Mouse (Mus musculus) urinary bladder, postnatal 4 days (tissue): ENCODE data around the gene Adipor2.

Experiments used
- DNase-seq, 2 experiments: peaks; one replicate each; pipeline ENCODE4 v3.0.0; 2021 to 2022; ENCODE audit warnings: low spot score in 2 of 2

Gene Adipor2

DNA sequence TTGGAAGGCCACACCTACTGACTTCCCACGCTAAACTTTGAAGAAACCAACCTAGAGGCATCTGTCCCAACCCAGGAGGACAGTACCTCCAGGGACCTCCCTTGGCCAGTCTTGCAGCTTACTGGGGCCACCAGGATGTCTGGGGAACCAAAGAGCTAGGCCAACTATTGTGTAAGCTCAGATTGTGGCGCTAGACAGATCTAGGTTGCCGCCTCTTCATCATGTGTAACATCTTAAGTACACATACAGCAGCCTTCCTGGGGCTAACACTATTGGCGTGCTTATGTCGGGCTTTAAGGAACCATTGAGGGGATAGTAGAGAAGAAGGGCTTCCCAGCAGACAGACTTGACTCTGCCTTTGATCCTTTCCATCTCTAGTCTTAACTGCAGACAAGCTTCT is 69.7 kb downstream of the Adipor2 start:
- DNase-seq = no peak

DNA sequence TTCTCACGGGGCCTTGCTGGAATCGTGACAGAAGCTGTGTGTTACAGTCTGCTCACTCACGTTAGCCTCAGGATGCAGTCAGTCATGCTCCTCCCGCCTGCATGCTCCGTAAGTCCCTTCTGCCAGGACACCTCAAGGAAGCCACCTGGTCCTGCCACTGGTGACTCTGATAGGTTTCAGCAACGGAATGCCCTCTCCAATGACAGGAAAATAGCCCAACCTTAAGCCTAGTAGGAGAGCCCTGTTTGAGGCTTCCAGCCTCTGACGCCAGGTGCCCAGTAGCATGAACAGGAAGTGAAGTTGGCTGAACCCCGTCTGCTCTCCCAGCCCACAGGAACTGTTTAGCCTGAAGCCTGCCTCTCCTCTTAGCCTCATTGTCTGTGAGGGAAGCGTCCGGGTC is 71.2 kb downstream of the Adipor2 start:
- no peak for DNase-seq

DNA sequence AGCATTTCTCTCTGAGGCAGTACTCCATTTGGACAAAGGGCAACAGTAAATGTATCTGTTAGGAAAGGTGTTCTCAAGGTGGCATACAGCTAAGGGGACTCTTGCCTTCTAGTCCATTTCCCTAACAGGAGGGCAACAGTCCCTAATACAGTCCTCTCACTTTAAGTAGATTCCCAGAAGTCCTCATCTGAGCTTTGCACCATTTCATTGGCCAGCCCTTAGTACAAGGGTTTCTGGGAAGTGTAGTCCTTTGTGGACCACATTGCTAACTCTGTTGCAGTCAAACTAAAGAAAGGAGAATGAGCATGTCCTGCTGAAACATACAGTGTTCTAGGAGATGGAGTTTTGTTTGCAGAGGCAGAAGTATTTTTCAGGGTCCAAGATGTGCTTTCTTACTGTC is 76.1 kb downstream of the Adipor2 start:
- no peak for DNase-seq

DNA sequence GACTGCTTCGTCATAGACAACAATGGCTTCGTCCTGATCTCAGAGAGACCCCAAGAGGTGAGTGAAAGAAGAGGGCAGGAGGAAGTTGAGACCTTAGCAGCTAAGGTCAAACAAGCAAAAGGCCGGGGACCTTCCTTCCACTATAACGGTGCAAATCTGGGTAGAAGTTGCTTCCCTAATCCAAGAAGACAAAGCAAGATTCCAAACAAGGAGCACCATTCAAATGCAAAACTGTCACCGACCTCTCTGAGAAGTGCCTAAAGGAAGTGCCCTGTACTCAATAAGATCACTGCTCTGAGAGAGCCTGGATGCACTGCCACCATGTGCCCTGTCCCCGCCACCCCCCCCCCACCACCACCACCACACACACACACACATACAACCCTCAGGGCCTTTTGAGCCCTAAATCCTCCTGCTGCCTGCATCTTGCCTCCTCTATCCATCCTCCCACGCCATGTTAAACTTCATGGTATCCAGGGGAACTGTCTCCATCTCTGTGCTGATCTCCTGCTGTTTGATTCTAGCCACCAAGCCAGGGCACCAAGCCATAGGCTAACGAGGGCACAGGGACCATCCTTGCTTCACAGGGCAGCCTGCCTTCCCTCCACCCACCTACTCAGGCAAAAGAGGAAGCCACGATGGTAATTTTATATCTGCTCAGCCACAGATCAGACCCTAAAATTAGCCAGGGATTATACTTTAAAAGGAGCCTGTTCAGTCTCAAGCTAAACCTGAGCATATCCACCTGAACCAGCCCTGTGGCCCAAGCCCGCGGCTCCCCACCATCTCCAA is 79.2 kb downstream of the Adipor2 start:
- DNase-seq = no peak

DNA sequence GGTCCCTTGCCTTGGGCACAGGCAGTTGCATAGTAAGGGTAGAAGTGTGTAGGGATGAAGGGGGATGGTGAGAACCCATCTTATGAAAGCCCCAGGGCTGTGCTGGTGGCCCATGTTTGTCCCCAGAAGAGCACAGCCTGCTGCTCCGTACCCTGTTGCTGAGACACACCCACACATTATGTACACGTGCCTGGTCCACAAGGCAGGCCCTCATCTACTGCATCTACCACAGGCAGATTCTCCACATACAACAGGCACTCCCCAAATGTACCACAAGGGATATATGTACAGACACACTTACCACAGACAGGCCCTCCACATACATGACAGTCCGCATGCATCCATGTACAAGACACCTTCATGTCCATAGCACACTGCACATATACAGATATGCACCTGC is 80.2 kb downstream of the Adipor2 start:
- no peak for DNase-seq

DNA sequence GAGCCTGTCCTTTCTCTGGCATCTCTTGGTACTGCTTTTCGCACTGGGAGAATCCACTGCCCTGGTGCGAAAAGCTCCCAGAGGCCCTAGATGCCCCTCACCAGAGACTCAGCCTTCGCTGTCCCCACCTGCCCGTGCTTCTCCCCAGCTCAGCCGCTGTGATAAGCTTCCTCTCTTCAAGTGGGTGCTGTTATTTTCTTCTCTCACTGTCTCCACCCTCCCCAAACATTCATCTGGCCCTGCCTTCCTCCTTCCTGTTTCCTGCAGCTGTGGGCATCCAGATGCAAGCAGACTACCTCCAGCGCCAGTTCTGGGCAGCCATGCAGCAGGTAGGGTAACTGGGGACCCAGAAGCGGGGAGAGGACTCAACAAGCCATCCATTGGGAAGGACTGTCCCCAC is 81.4 kb downstream of the Adipor2 start:
- DNase-seq = no peak

DNA sequence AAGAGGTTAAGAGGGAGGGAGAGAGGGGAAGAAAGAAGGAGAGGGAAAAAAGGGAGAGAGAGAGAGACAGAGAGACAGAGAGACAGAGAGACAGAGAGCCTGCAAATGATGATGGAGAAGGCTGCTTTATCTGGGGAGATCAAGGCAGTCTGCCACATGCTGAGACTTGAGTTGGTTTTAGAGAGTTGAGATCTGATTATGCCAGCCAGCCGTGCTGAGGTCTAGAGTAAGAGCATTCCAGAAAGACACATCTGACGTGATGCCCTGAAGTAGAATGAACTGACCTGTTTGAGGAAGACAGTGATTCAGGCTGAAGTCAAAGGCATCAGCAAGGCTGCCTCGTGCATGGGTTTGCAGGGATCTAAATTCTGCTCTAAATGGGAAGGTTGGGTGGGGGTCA is 83.7 kb downstream of the Adipor2 start:
- DNase-seq = no peak

DNA sequence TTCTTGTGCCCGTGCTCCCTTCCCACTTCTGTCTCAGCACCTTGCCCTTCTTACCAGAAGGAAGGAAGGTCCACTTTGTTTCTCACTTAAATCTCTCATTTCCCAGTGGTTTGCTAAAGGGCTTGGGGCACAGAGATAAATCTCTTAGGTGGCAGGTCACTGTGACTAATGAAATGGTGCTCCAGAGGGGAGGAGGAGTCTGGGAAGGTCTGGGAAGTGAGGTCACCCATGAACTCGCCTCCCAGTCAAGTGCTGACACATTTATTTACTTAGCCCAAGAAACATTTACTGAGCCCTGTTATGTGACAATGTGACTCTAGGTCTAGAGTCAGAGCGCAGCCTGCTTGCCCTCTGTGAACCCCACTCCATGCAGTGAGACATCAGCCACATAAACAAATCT is 84.3 kb downstream of the Adipor2 start:
- no peak for DNase-seq

DNA sequence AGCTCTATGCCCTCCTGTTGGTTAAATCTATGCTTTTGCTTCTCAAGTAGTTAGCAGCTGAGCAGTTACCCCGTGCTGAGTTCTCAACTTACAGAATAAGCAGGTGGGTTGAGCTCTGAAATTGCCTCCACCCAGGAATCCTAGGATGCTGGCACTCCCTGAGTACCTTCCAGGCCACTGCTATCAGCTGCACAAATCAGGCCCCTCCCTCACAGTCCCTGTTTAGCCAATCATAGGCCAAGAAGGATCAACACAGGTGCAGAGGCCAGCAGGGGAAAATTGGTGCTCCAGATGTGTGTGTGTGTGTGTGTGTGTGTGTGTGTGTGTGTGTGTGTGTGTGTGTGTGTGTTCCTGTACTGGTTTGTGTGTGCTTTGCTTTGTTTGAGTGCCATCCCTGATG is 85.4 kb downstream of the Adipor2 start:
- DNase-seq = no peak

DNA sequence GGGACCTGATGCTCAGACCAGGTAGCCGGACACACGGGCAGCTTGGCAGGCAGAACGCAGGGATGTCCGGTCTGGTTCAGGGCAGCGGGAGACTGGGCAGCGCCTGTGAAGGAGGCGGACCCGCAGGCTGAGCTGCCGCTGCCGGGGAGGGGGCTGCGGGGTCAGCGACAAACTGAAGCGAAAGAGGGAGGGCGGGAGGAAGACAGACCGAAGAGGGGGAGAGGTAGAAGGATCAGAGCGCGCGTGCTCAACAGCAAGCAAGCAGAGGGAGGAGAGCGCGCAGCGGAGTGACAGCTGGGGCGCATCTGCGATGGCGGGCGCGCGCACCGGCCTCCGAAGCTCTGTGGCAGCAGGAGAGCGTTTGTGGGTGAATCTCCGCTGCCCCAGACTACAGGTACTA is 87.0 kb downstream of the Adipor2 start, which contains the start of gene Lrtm2:
TSS of gene Lrtm2 (minus strand) at position 261 of the 400 bp plus-strand sequence.
- no peak for DNase-seq

DNA sequence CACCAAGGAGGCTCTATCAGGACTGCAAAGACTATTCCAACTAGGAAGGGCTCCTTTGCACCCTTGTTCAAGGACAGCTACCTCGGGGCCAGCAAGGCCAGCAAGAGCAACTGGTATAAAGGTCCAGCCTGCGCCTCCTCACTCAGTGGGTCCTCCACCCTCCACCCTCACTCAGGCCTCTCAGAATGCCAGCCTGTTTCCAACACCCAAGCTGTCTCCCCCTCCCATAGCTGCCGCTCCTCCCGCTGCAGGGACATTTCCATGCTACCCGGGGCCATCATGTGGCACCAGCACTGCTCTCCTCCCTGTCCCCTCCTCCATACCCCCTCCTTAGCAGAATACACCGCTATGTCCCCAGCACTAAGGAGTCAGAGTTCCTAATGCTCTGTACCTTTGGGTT is 87.6 kb downstream of the Adipor2 start:
- no peak for DNase-seq

DNA sequence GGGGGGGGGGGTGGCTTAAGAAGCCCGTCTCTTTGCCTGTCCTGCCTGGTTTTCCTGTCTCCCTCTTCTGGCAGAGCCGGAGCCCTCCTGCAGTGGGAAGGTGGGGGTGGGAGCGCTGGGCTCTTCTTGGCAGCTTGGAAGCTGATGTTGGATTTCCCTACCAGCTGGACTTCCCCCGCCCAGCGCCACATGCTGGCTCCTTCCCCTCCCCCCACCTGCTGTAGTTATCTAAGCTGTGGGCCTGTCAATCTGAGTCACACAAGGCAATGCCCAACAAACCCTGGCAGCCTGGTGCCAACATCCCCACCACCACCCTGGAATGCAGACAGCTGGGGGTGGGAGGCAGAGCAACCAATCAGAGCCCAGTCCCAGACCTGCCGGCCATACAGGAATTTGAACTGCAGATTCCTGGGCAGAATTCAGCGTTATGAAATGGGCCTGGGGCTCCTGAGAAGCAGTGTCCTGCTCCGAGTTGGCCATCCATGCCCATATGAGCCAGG is 88.2 kb downstream of the Adipor2 start:
- no peak for DNase-seq

DNA sequence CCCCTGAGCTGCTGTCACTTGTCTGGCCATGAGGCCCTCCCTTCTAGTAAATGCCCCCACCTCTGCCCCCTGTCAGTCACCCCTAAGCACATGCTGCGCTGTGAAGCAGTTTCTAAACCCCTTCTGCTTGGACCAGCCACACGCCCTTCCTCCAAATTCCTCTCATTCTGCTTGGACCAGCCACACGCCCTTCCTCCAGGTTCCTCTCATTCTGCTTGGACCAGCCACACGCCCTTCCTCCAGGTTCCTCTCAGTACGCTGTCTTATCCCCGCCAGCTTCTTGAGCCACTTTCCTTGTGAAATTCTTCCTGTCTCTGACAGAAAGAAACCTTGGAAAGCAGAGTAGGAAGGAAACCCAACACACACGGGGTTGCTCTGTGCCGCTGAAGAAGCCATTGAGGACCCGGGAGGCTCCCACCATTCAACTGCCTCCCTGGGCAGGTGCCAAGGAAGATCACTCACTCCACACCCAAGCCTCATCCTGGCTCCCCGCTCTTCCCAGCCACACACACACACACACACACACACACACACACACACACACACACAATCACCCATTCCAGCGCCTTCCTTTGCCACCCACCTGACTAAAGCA is 88.9 kb downstream of the Adipor2 start:
- DNase-seq = no peak

DNA sequence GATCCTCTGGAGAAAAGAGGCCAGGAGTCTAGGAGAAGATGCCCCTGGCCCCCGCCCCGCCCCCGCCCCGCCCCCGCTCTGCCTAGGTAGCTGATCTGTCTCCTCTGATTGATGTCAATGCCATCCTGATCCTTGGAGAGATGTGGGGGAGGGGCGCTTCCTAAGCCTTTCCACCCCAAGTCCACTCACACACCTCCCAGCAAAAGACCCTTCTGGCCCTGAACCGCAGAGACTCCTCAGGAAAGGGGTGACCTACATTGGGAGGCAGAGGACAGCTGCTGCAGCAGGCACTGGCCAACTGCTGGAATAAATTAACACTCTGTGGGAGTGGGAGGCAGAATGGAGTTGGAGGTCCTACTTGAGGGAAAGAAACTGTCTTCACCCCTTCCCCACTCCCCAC is 91.0 kb downstream of the Adipor2 start:
- no peak for DNase-seq

DNA sequence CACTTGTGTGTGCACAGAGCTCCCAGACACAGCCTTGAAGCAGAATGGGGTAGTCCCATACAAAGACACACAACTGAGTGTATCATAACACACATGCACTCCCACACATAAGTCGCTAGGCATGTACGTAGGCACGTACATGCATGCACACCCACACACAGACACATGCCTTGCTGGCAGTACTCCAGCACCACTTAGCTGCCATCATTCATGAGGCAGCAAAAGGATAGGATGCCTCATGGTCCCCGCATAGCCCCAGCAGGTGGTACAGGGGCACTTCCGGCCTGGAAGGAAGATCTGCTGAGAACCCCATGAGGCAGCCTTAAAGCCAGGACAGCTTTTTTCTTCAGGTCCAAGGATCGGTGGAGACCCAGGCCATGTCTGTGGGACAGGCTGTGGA is 91.5 kb downstream of the Adipor2 start:
- no peak for DNase-seq

DNA sequence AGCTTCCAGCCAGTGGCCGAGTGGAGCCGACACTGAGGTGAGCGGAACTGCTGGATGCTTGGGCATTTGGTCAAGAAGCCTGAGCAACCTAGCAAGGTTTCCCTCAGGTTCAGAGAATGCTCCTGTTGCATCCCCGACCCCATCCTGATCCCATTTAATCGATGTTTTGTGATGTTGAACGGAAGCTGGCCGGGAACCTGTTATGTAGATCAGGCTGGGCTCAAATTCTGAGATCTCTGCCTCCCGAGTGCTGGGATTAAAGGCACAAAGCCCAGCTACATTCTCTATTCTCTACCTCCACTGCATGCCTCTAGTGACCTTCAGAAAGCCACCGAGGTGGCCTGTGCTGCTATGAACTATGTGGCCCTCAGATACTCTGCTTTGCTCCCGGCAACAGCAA is 92.7 kb downstream of the Adipor2 start:
- DNase-seq = no peak

DNA sequence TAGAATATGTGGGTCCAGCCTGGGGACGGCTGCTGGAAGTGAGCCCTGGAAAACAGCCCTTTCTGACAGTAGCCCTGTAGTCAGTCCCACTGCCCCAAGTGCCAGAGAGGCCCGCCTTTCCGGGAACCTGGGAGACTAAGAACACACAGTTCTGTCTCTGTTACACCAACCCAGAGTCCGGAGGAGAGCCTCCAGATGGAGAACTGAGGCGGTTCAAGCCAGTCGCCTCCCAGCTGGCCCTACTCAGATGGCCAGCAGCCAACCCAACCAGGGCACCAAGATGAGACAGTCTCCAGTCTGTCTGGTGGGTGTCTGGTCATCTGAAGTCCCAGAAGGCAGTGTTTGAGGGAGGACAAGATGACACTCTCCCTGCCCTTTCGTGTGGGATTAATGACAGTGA is 95.8 kb downstream of the Adipor2 start:
- DNase-seq = no peak

DNA sequence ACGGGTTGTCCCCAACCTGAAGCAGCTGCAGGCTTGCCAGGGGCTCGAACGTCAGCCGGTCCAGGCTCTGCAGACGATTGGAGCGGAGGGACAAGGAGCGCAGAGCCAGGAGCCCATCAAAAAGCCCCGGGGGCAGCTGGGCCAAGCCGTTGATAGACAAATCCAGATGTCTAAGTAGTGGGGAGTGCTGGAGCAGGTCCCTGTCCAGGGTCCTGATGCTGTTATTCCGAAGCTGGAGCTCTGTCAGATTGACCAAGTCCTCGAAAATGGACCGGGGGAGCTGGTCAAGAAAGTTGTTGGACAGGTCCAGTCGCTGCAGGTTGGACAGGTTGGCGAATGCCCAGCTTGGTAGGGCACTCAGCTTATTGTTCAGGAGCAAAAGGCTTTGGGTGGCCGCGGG is 97.0 kb downstream of the Adipor2 start:
- DNase-seq = no peak

DNA sequence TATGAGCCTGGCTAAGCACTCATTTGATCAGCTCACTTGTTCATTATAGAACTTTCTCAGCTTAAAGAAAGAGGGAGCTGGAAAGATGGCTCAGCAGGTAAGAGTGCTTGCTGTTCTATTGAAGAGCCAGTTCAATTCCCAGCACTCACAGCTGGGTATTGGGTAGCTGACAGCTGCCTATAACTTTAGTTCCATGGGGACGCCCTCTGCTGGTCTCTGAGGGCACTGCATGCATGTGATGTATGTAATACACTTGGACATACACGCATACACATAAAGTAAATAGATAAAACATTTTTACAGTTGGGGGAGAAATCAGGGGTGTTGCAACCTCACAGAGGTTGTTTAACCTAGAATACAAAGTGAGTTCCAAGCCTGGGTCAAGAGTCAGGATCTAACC is 98.1 kb downstream of the Adipor2 start:
- DNase-seq = no peak

DNA sequence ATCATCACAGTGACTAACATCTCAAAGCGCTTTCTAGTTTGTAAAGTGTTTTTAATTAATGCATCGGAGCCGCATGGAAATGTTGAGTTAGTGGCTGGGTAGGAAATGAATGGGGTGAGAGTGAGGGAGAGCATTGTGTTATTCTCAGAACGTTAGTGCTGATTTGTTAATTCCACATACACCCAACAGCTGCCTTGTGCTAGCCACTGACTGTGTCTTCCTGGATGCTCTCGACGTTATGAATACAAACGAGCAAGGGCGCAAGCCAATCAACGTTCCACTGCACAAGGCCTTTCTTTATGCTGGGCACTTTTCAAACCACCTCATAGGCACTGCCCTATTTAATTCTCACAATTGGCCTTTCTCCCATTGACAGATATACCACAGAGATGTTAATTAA is 98.8 kb downstream of the Adipor2 start:
- no peak for DNase-seq

DNA sequence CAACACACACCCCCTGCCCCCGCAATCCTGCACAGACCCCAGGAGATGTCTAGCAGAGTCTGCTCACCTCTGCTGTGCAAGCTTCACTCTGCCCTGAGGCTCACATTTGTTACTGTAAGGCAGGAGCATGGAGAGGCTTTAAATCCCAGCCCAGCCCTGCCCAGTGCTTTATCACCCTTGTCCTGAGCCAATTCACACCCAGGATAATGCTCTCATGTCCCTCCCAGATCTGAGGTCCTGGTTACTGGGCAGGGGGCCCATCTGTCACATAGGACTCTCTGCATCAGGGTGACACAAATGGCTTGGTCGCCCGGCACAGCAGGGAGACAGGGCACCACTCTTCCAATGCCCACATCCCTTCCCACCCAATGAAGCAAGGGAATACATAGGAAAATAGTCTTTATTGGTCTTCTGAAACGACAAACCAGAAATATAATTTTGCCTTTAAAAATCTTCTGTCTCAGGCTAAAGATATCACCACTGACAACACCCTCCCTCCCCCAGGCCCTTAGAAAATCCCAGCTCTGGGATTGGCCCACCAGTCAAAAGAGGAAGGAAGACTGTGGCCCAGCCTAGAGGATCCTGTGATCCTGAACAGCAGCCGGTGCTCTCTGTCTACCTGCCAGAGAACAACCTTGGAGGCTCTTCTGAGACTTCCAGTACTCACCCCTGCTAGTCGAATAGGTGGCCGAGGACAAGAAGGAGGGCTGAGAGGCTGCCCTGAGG is 102.6 kb downstream of the Adipor2 start:
- no peak for DNase-seq

DNA sequence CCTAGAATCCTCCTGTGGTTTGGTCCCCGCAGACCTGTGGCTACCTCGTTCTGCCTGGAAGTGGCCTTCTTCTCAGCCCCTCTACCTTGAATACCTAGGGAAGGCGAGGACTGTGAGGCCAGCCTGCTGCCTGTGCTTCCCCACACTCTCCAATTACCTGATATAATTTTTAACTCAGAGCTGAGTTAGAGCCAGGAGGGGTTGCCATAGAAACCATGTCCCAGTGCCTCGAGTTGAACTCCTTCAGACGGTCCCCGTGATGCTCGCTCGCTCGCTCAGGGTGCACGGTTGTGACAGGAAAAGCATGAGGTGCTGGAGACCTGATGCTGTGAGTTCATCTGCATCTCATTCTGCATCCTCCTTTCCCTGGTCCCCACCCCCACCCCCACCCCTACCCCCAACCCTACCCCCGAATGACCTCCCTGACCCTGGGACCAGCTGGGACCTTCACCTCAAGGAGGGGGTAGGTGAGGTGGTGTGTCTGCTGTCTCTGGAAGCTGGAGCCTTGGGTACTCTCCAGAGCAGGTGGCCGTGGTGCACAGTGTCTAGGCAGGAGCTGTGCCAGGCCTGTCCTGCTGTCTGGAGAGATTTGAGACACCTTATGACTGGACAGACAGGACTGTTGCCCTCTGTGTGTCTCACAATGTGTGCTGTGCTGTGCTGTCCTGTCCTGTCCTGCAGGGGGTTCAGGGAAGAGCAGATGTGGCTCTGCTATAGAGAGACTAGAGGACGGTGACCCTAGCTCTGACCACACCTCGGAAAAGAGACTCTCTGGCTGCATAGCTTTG is 103.7 kb downstream of the Adipor2 start:
- DNase-seq = no peak
